Mouse (Mus musculus) kidney, adult 8-10 months (tissue): ENCODE data around the gene Fbxo42.

Experiments
- DNase-seq, 2 experiments: peaks; one replicate each; pipeline ENCODE4 v3.0.0; 2022

Fbxo42 gene

DNA sequence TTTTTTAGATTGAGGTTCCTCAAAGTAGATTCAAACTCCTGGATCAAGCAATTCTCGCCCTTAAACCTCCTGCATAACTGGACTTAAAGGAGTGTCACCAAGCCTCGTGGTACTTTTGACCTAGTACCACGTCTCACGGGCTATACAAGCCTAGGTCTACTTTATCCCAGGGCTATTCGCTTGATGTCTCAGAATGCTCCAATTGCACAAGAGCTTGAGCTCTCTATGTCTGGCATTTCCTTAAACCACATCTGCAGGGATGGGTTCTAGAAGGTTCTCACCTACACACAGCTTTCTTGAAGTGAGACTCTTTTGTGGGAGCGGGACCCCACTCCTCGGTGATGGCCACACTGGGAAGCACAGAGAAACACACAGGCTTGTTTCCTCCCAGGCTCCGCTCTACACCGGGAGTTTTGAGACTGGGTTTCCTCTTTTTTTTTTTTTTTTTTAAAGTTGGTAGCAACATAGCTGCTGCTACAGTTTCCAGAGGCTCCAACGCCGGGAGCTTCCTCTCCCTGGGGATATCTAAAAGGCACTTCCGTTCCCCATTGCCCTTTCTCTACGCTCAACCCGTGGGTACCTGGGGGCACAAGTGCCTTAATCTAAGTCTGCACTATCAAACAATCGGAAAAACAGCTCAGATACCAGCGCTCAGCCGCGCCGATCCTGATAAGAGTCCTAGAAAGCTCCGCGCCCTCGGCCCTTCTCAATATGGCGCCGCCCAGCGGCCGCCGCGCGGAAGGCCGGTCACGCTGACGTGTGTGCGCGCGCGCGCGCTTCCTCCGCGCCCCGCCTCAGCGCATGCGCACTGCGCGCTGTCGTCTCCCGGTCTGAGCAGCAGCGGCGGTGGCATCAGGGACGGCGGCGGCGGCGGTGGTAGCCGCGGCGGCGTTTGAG lies at the start of gene Fbxo42:
Gene Fbxo42, plus strand, starts transcription at position 802 of the 897 bp plus-strand sequence.
- DNase-seq: peak; percentile 90 to 94

DNA sequence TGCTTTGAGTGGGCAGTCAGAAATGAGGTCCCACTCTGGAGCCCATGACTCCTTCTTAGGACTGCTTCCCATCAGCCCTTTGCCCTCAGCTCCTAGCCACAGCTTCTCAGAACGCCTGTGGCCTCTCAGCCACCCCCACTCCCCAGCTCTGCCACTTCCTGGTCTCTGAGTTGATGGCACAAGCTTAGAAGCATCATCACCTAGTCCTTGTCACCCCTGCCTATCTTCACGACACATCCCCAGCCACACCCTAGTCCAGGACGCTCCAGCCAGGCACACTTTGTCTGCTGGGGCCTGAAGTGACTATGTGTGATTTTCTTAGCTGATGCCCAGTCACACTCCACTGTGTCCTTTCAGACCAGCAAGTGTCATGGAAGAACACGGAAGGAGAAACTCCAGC lies 48.8 kb upstream of the Fbxo42 start:
- no peak for DNase-seq

DNA sequence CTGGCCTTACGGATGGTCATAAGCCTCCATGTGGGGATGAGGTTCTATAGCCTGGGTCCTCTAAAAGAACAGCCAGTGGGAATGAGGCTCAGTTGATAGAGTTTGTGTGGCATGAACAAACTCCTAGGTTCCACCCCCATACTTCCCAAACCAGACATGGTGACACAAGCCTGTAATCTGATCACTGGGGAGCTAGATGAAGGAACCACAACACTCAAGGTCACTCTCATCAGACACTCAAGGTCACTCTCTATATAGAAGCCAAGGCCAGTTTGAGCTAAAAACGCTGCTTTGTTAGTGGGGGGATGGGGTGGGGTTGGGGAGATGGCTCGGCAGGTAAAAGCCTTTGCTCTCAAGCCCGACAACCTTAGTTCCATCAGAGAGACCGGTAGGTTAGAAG lies 47.8 kb upstream of the Fbxo42 start:
- no peak for DNase-seq

DNA sequence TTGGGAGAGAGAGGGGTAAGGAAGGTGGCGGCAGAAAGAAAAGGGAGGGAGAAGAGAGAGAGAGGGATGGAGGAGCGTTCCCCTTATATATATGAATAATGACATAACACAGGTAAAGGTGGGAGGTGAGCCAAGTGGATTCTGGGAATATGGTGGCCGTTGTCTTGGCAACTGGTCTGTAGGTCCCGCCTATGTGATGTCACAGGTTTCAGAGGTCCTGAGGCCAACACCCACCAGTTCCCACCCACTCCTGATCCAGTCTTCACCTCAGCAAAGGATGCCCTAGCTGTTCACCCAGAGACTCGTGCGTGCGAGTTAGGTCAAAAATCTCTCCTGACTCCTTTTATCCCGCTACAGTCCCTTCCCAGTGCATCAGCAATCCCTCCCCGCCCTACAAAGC lies 46.4 kb upstream of the Fbxo42 start:
- DNase-seq: no peak

DNA sequence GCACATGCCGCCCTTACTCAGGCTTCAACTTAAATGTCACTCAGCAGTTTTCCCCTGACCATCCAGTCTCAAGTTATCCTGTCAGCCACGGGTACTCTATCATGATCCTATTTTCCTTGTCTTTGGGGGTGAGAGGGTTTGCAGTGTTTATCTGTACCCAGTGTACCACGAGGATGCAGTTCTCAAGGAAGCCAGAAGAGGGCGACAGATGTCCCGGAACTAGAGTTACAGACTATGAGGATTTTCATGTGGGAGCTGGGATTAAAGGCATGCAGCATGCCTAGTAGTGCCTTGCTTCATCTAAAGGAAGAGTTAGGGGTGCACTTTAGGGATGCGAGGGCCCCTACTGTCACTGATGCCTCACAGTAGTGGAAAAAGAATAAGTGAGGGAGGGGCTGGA lies 45.9 kb upstream of the Fbxo42 start:
- peak in 1 of 2 experiments; percentile 59 for DNase-seq

DNA sequence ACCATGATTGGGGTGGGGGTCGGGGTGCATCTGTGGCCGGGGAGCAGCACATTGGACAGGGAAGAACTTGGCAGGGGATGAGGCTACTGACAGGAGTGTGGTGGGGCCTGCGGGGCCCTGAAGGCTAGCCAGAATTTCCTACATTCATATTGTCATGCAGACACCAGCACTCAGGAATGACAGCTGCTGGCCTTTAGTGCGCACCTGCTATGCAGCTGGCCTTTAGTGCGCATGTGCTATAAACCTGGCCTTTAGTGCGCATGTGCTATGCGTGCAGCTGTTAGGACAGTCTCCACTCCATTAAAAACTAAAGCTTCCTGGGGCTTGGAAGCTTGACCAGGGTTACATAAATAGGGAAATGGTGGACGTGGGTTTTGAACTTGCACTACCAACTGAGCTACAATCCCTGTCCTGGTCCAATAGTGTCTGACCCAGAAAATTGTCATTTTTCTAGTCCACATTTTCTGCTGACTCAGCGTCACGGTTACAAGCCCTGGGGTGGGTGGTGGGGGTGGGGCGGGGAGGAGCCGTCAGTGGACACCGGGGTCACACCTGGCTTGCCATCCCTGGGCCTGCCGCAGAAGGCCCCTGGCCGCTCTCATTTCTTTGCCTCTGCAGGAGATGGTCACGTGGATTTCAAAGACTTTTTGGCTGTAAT lies 41.1 kb upstream of the Fbxo42 start:
- DNase-seq: no peak

DNA sequence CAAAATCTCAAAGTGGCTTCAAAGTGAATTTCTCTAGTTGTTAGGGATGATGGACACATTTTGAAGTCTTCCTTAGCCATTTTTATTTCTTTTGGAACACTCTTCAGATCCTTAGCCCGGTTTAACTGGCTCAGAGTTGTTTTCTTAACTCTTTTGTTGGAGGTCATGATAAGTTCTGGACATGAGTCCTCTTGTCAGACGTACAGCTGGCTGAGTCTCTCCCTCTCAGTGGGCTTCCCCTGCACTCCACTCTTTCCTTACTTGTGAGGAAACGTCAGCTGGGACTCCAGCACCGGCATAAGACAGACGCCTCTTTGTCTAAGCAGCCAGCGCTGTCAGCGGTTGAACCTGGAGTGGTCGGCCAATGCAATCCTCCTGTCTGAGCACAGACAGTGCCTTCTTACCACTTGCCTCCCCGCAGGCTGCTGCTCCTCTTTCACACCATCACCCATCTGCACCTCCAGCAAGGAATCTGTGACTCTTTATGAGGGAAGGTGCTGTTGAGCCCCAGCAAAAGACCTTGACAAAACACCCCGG lies 39.4 kb upstream of the Fbxo42 start:
- no peak for DNase-seq

DNA sequence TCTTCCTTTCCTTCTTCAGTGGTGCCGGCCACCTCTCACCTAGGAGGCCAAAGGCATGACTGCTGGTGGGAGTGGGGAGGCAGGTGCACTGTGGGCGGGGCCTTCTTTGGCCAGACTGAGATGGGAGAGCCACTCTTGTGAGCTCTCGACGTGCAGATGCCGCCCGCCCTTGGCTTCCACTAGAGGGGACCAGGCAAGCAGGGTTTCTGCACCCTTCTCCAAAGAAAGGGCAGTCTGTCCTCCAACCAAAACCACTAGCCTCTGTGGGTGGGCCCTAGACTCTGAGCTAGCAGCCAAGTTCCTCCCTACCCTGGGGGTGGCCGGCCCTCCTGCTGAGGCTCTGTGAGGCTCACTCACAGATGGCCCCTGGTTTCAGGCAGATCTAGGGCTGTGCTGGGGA lies 33.9 kb upstream of the Fbxo42 start:
- no peak for DNase-seq

DNA sequence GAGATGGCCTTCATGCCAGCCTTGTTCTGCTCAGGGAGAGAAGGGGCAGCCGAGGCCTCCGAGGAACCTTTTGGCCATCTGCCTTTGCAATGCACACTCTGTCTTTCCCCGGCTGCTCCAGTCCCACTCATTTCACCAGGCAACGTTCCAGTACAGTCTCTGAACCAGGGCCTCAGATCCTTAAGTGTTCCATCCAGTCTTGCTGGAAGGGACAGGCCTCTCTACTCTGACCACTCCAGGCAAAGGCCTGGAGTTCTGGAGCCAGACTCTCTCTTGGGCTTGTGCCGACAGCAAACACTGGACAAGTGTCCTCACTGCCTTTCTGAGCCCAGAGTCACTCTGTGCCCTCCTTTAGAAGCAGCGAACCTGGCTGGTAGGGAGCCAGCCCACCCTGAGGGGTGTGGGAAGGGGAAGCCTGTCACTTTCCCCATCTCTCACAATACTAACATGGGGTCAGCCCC lies 33.2 kb upstream of the Fbxo42 start:
- no peak for DNase-seq

DNA sequence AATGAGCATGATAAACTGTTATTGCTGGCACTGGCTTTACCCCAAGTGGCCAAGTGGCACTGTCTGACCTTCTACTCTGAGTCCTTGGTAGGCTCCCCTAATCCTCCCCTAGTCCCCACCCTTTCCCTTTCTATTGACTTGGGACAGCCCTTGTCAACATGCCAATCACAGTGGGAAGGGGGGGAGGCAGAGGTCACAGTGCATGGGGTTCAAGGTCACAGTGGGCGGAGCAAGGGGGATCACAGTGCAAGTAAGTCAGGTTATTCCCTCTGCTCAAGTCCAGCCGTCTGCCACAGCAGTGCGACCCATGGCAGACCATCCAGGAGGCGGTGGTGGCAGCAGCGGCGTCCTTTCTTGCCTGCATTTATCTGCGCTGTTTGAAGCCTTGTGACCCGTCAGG lies 32.3 kb upstream of the Fbxo42 start:
- DNase-seq: no peak

DNA sequence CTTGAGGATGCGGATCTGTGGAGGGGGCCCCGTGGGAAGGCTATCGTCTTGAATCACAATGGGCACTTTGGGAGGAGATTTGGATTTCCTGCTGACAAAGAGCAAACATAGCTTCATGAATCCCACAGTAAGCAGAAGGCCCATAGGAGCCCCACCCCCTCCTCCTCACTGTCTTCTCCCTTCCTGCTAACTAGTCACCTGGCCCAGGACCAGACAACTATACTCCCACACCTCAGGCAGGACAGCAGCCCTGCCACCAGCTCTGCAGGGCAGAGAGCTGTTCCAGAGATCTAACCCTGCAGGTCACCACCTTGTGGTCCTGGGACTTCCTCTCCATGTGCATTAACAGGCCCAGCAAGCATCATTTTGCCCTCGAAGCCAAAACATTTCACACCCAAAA lies 29.0 kb upstream of the Fbxo42 start:
- DNase-seq: no peak

DNA sequence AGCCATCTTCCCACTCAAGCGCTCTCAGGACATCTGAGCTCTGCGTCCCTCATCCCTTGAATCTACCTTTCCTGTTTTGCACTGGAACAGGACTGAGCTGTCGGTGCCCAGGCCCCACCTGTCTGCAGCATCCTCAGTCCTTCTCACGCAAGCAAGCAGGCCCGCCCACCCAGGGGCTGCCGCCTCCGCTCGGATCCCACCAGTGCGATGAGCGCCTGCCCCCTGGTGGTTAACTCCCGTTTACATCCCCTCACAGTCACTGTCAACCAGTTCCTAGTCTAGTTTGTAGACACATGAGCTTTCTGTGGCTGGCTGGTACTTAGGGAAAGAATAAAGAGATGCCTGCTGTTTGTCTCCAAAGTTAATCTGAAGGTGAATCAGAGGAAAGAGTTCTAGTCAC lies 27.0 kb upstream of the Fbxo42 start:
- DNase-seq: peak in 1 of 2 experiments; percentile 32

DNA sequence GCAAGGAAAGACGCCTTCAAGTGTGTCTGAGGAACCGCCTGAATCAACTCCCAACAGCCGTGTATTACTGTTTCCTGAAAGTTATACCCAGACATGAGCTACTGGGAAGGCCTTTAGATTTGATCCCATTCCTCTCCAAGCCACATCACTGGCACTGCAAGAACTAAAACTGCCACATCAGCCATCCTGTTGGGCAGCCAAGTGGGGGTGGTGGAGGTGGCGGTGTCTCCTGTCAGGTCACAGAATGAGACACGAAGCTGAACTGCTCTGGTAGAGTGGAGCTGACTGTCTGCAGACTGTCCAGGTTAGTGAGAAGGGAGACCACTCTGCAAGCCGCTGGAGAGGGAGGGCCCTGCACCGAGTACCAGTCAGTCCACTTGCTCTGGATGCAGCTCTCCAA lies 25.1 kb upstream of the Fbxo42 start:
- DNase-seq: no peak

DNA sequence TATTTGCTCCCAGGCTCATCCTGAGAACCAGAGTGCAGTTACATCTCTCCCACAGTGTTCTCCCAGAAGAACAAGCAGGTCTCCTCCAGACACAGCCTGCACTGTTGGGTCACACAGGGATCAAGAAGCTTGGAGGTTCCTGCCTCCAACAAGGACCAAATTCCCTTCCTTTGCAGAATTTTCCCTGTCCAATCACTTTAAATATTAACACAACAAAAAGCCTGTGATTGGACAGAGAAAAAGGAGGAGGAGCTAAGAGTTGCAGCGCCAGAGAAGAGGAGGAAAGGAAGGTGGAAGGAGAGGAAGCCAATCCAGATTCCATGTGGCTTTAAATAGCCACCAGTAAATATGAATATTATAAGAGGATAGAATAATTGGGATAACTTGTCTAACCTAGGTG lies 24.6 kb upstream of the Fbxo42 start:
- peak in 1 of 2 experiments; percentile 26 for DNase-seq

DNA sequence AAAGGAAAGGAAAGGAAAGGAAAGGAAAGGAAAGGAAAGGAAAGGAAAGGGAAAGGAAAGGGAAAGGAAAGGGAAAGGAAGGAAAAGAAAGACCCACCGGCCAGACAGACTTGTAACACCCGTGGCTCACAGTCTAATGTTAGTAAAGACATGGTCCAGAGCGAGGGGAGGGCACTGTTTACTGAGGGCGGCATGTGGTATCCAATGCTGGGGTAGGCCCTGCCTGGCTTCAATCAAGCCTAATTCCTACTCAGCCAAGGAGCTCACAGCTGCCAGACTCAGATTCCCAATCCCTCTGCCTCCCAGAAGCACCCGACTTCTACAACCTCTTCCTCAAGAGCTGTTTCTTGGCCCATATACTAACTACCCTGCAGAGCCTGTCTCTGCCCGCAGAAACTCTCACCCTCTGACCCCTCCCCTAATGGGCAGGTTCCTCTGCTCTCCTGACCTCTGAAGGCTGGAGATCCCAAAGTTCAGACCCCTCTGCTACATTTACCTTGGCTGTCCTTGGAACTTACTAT lies 18.5 kb upstream of the Fbxo42 start:
- no peak for DNase-seq

DNA sequence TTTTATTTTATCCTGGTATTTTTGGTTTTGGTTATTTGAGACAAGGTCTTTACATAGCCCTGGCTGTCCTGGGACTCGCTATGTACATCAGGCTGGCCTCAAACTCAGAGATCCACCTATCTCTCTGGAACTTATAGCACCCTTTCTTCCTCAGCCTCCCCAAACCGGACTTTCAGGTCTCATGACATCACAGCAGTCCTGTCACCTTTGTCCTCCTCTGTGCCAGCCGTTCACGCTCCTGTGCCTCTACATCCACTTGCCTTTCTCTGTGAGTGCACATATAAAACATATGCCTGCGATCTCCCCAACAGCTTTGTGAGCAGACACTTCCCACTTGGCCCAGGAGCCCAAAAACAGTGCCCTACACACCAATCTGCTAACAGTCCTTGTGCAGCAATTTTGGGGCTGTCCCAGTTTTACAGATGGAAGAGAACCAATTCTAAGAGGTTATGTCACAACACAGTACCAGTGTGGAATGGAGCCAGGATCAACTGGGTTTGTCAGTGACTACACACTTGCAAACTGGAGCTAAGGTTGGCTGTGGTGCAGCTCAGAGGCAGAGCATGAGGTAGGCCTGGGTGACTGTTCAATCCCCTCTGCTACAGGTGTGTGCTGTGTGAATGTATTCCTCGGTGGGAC lies 16.9 kb upstream of the Fbxo42 start:
- DNase-seq: peak in 1 of 2 experiments; percentile 46

DNA sequence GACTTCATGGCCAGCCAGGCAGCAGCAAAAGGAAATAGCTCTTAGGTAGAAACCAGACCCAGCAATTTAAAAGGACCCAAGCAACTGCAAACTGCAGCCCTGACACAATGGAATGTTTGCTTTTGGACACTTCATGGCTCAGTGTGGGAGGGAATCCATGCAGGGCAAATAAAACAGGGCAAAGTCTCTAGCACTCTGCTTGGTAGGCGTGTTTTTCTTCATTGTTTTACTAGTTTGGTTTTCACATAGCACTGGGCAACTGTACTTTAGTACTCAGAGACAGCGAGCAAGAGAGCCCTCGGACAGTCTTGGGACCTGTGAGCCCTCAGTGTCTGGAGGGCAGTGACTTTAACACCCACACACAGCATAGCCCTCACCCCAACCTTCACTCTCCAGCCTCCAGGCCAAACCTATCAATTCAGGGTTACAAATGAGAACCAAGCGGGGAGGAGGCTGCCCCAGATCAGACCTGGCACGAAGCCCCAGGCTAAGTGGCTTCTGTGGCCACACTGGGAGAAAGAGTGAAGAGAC lies 16.1 kb upstream of the Fbxo42 start:
- DNase-seq: peak; percentile 67 to 83

DNA sequence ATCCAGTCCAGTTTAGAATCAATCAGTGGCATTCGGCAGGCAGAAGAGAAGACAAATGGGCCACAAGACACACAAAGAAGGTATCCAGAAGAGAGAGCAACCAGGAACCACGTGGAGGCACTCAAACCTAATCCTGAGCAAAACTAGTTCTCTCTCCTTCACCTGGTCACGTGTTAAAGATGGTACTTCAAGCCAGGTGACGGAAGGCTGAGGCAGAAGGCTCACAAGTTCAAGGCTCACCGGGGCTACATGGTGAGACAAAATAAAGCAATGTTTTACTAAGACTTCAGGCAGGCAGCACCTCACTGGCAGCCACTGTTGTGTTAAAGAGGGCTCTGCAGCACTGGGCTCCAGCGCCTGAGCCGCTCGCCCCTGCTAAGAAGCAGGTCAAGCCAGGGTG lies 15.5 kb upstream of the Fbxo42 start:
- peak in 1 of 2 experiments; percentile 35 for DNase-seq

DNA sequence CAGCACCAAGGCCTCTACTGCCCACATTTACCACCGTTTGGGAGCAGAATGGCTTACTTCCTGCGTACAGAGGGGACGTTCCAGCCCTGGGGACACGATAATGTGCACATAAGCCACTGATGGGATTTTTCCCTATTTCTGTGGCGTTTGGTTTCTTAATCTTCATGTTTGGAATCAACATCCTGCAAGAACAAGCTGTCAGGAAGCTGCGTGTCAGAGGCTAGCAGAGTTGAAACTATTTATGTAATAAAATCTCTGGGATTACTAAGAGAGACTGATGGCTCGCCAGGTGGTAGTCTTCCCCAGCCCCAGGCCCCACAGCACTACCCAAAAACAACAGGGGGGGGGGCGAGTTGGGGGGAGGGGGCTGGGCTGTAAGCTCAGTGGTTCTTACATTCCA lies 14.5 kb upstream of the Fbxo42 start:
- no peak for DNase-seq

DNA sequence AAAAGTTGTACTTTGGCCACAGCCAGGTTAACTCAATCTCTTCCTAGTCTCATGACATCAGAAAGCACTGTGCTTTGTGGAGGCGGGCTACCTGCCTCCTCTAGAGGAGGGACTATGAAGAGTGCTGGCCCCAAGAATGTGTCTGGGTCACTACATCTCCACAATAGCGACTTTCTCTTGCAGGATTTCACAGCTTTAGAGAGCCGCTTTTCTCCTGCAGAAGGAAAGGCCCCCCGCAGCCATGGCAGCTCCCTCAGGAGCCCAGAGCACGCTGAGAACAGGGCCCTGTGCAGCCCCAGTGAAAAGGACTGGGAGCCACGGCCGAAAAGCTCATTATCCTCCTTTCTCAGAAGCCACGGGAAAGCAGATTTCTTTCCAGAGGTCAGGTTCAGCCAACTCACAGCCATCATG lies 13.7 kb upstream of the Fbxo42 start:
- DNase-seq: peak; percentile 57 to 69

DNA sequence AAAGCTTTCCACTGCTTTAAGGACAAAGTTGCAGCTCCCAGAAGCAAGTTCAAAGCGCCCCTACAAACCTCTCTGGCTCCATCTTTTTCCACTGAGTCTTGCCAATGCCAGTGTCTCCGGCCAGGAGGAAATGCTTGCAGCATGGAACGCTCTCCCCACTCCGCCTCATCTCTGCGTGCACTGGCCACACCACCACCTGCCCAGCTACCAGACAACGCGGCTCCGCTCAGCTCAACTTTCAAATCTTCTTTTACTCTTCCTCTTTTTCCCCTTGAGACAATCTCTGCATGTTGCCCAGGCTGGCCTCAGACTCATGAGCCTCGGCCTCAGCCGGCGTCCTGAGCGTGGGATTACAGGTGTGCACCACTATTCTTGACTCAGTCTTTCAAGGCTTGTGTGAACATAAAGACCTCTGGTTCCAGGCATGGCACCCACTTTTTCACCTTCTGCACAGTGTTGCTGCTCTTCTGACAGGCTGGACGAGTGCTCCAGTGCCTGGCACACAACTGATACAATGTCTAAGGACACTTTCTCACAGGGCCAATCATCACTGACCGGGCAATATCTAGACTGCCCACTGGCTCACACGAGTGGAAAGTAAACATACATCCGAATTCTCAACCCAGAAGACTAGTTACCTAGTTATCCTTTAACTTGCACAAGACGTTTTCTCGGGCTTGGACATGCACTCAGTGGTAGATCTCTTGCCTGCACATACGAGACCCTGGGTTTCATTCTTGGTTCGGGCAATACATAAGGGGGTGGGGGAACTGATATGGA lies 12.8 kb upstream of the Fbxo42 start:
- peak in 1 of 2 experiments; percentile 29 for DNase-seq

DNA sequence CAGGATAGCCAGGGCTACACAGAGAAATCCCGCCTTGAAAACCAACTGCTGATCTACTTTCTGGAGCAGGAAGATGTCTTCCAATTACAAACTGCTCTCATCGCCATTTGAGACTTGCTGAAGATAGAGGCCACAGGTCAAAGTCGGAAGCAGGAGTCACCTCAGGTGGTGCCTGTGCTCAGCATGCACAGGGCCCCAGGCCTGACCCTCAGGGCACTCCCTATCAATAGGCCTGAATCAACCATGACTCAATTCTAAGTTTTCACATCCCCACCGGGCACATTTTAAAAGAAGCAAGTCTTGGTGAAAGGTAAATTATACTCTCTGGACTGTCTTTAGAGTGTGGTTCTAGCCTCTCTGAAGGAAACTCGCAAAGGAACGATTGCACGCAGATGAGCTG lies 11.6 kb upstream of the Fbxo42 start:
- DNase-seq: no peak
